In the genomic region with DNA sequence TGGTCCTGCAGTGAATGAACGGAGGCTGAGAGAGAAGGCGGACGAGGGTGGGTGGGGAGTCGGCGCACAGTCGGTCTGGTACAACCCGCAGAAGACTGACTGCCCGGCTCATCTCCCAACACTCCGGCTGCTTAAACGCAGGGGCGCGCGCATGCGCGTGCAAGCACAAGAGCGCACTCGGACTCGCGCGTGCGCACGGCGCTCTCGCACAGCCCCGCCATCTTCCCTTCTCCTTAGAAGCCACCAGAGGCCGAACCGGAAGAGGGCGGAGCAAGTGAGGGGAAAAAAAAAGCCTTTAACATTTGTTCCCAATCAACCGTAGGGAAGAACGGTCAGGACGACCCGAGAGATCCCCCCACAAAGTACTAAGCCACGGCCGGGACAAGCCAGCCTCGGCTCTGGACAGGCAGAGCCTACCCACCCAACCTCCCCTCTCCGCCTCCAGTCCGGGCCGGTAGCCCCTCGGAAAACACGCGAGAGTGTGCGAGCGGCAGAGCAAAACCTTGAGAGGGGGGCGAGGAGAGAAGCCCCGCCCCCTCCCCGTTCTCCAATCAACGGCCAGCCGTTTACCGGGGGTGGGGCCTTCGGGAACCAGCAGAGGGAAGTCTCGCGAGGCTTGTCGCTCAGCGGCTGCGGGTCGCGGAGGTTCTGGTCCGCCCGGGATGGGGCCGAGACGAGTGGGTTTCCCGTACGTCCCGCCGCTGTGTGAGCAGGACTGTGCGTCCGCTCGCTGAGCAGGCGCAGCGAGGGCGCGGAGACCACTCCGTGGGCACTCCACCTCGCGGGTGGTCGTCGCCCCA, we compare ENCODE assay signal across 8 mouse cellular contexts. TPM values are rescaled to one million over a fixed set of nuclear protein-coding genes. Genes with fewer than 3 reads are reported as not detected.
DNase-seq lines count a peak whose midpoint lies in the region; ATAC-seq and TF ChIP-seq lines count a peak whose summit lies in the region.

A gene (minus strand): TSS at position 526 of the 800 bp plus-strand sequence.

- peak within 1 kb of the TSS; percentile 91 for H3K27ac ChIP-seq in bone marrow macrophage, adult 2 months (ENCODE audit: insufficient read depth, low read depth, low read length)
- peak within 1 kb of the TSS; percentile 91 for H3K27ac ChIP-seq in embryonic fibroblast, embryonic 13.5 days (ENCODE audit: insufficient read depth, low read length)
- H3K27ac ChIP-seq in kidney, embryonic 14.5 days (ENCODE audit: low read depth, low read length), result peak within 1 kb of the TSS; percentile 96
- H3K27ac ChIP-seq in limb, embryonic 15.5 days, result peak within 1 kb of the TSS; percentile 99

- H3K4me1 ChIP-seq in bone marrow macrophage, adult 2 months (ENCODE audit: control insufficient read depth, insufficient read depth, low read length), result peaks cover 15% of the 10 kb centered on the region
- no peaks in the 10 kb centered on the region for H3K4me1 ChIP-seq in embryonic fibroblast, embryonic 13.5 days (ENCODE audit: control insufficient read depth, insufficient read depth, low read length)
- H3K4me1 ChIP-seq in kidney, embryonic 14.5 days (ENCODE audit: control insufficient read depth, insufficient read depth, low read length), result peaks cover 25% of the 10 kb centered on the region
- H3K4me1 ChIP-seq in limb, embryonic 15.5 days, result peaks cover 19% of the 10 kb centered on the region; the same call in 1 of the 2 replicates

- H3K9ac ChIP-seq in kidney, embryonic 14.5 days (ENCODE audit: low read depth, low read length), result peak within 1 kb of the TSS; percentile 86
- peak within 1 kb of the TSS; percentile 86 for H3K9ac ChIP-seq in limb, embryonic 15.5 days

- H3K27me3 ChIP-seq in kidney, embryonic 14.5 days (ENCODE audit: control insufficient read depth, insufficient read depth, low read length), result no peaks in the 10 kb centered on the region
- H3K27me3 ChIP-seq in limb, embryonic 15.5 days, result no peaks in the 10 kb centered on the region

- peak; percentile 24; the same call in 1 of the 2 replicates for TF ChIP-seq POLR2A in bone marrow macrophage, adult 2 months (IDR thresholded peaks at IDR 0.05; ENCODE audit: borderline replicate concordance, low read depth, low read length)
- TF ChIP-seq POLR2A in embryonic fibroblast, embryonic 13.5 days (IDR thresholded peaks at IDR 0.05; ENCODE audit: low read depth, low read length), result peak; percentile 99

- H3K36me3 ChIP-seq in kidney, embryonic 14.5 days (ENCODE audit: control insufficient read depth, insufficient read depth, low read length), result peaks cover 3% of the 10 kb centered on the region; the same call in 1 of the 2 replicates
- no peaks in the 10 kb centered on the region for H3K36me3 ChIP-seq in limb, embryonic 15.5 days

- peak within 1 kb of the TSS; percentile 90 for H3K4me3 ChIP-seq in bone marrow macrophage, adult 2 months (ENCODE audit: insufficient read depth, low read length)
- peak within 1 kb of the TSS; percentile 98 for H3K4me3 ChIP-seq in embryonic fibroblast, embryonic 13.5 days (ENCODE audit: insufficient read depth, low read length)
- peak within 1 kb of the TSS; percentile 84 for H3K4me3 ChIP-seq in kidney, embryonic 14.5 days (ENCODE audit: low read length)
- H3K4me3 ChIP-seq in limb, embryonic 15.5 days, result peak within 1 kb of the TSS; percentile 88

- DNase-seq in A20 (ENCODE audit: low read depth, low spot score), result peak; percentile 100
- DNase-seq in heart, adult 9 months (ENCODE audit: low spot score in 2 of 2), result peak; percentile 96 to 97
- peak; percentile 90 to 95 for DNase-seq in monocyte, adult 2 months (ENCODE audit: low read depth in 1 of 2, low spot score in 2 of 2)
- DNase-seq in spleen, postnatal 36 days (ENCODE audit: low spot score in 2 of 2), result peak; percentile 97 to 98

- WGBS in kidney, embryonic 14.5 days, result under 1% methylated on average over 77 of the region's 77 CpGs
- WGBS in limb, embryonic 15.5 days, result under 1% methylated on average over 74 of the region's 77 CpGs

- no peaks in the 10 kb centered on the region for H3K9me3 ChIP-seq in kidney, embryonic 14.5 days (ENCODE audit: control insufficient read depth, low read length)
- H3K9me3 ChIP-seq in limb, embryonic 15.5 days, result no peaks in the 10 kb centered on the region

- no peak for TF ChIP-seq CTCF in bone marrow macrophage, adult 2 months (IDR thresholded peaks at IDR 0.05; ENCODE audit: low read depth, low read length)
- TF ChIP-seq CTCF in embryonic fibroblast, embryonic 13.5 days (IDR thresholded peaks at IDR 0.05; ENCODE audit: borderline replicate concordance, insufficient read depth, low read length), result no peak

- H3K4me2 ChIP-seq in kidney, embryonic 14.5 days (replicated peaks; ENCODE audit: low read depth, low read length), result peak within 1 kb of the TSS; percentile 80
- H3K4me2 ChIP-seq in limb, embryonic 15.5 days, result peak within 1 kb of the TSS; percentile 66

- peak; percentile 95 for ATAC-seq in kidney, embryonic 14.5 days (ENCODE audit: low FRiP score, low TSS enrichment)
- peak; percentile 94 for ATAC-seq in limb, embryonic 15.5 days (ENCODE audit: insufficient number of reproducible peaks, low FRiP score, low TSS enrichment, low read depth)

RNA-seq across cellular contexts. Expression of the gene that starts here (rescaled TPM):
- polyA plus RNA-seq in bone marrow macrophage, adult 2 months (2012; ENCODE audit: insufficient read depth, insufficient read length, missing spikeins), result 35.1 and 36.9 TPM in 2 replicates
- polyA plus RNA-seq in embryonic fibroblast, embryonic 13.5 days (2011; ENCODE audit: insufficient read length, low read depth, missing spikeins), result 48.3 and 55.2 TPM in 2 replicates
- polyA plus RNA-seq in kidney, embryonic 14.5 days (2014; fragmentation: Nextera tagmentation; extraction: Ambion mirVana), result 58.3 and 73.9 TPM in 2 replicates
- polyA plus RNA-seq in limb, embryonic 15.5 days (2015; fragmentation: Nextera tagmentation; extraction: Ambion mirVana), result 54.2 and 62.9 TPM in 2 replicates

Comparison
In these comparisons a context has a peak if more than half of its experiments do, and no peak if none do; other contexts are left out.
1. Peak in every context shown above with its lines: DNase-seq, ATAC-seq, H3K4me3 ChIP-seq and H3K27ac ChIP-seq.